Mouse (Mus musculus) MEL (cell line): ENCODE results near the gene P2rx4. TPM values are rescaled to one million over a fixed set of nuclear protein-coding genes. Genes with fewer than 3 reads are reported as not detected.
A peak's percentile ranks its signal among the peaks of the same experiment; 100 is the strongest.

Experiments used
- DNase-seq: peaks from one replicate; pipeline ENCODE4 v3.0.0; 2011; ENCODE audit warnings: low read depth, low spot score
- H3K27ac ChIP-seq: 2 replicates; pipeline ENCODE4 v1.5.1; 2012; ENCODE audit warnings: low read depth, mild to moderate bottlenecking, control low read depth, low read length, moderate library complexity; ENCODE audit not compliant: control insufficient read depth
- H3K27me3 ChIP-seq, 2 experiments: fragments of 150-350 bp in 1 of 2; sonication (generic) in 1 of 2; 2 replicates each; pipeline ENCODE4 v1.6.1; 2012; ENCODE audit warnings: low read length in 2 of 2, mild to moderate bottlenecking in 2 of 2, improper control_type of control experiment in 1 of 2, moderate library complexity in 1 of 2; ENCODE audit not compliant: insufficient read depth in 2 of 2, control insufficient read depth in 1 of 2
- H3K36me3 ChIP-seq, 2 experiments: 2 replicates each; pipeline ENCODE4 v1.6.1; 2012 to 2014; ENCODE audit warnings: low read length in 2 of 2, improper control_type of control experiment in 1 of 2, inconsistent platforms in 1 of 2, mild to moderate bottlenecking in 1 of 2; ENCODE audit not compliant: insufficient read depth in 2 of 2, control insufficient read depth in 1 of 2
- H3K4me1 ChIP-seq, 2 experiments: fragments of 150-350 bp in 1 of 2; sonication (generic) in 1 of 2; 2 replicates each; pipeline ENCODE4 v1.6.1; 2012; ENCODE audit warnings: low read length in 2 of 2, improper control_type of control experiment in 1 of 2, mild to moderate bottlenecking in 1 of 2; ENCODE audit not compliant: insufficient read depth in 2 of 2, control insufficient read depth in 1 of 2
- H3K4me3 ChIP-seq, 2 experiments: fragments of 150-350 bp in 1 of 2; sonication (generic) in 1 of 2; 2 replicates each; pipeline ENCODE4 v1.5.1; 2012; ENCODE audit warnings: low read depth in 2 of 2, low read length in 2 of 2, mild to moderate bottlenecking in 2 of 2, moderate library complexity in 2 of 2, control low read depth in 1 of 2, improper control_type of control experiment in 1 of 2; ENCODE audit not compliant: control insufficient read depth in 1 of 2, insufficient read depth in 1 of 2
- H3K79me2 ChIP-seq: 2 replicates; pipeline ENCODE4 v1.6.1; 2012; ENCODE audit warnings: mild to moderate bottlenecking, low read length, moderate library complexity; ENCODE audit not compliant: control insufficient read depth, poor library complexity, insufficient read depth
- H3K9ac ChIP-seq: 2 replicates; pipeline ENCODE4 v1.6.1; 2012; ENCODE audit warnings: low read depth, mild to moderate bottlenecking, control low read depth, low read length, moderate library complexity; ENCODE audit not compliant: control insufficient read depth, poor library complexity, severe bottlenecking
- H3K9me3 ChIP-seq: fragments of 150-350 bp; sonication (generic); replicated peaks from 2 replicates; pipeline ENCODE4 v1.6.1; 2012; ENCODE audit warnings: mild to moderate bottlenecking, low read length, improper control_type of control experiment, moderate library complexity; ENCODE audit not compliant: insufficient read depth
- BHLHE40 ChIP-seq: IDR thresholded peaks from 2 replicates; pipeline ENCODE4 v1.6.1; 2012; ENCODE audit warnings: low read depth, mild to moderate bottlenecking, inconsistent platforms, low read length, improper control_type of control experiment, borderline replicate concordance
- CHD1 ChIP-seq: IDR thresholded peaks from 2 replicates; pipeline ENCODE4 v1.6.1; 2012; ENCODE audit warnings: low read depth, mild to moderate bottlenecking, inconsistent platforms, low read length, improper control_type of control experiment
- CHD2 ChIP-seq: IDR thresholded peaks from 2 replicates; pipeline ENCODE4 v1.6.1; 2011; ENCODE audit warnings: low read length, improper control_type of control experiment
- CTCF ChIP-seq, 3 experiments: IDR thresholded peaks in 2 of 3; conservative IDR thresholded peaks in 1 of 3; 2 replicates each; pipeline ENCODE4 v1.5.1; 2011 to 2012; ENCODE audit warnings: low read length in 3 of 3, low read depth in 2 of 3, mild to moderate bottlenecking in 2 of 3, improper control_type of control experiment in 1 of 3, inconsistent platforms in 1 of 3, mixed read lengths in 1 of 3, moderate library complexity in 1 of 3; ENCODE audit not compliant: control insufficient read depth in 1 of 3, insufficient read depth in 1 of 3, poor library complexity in 1 of 3, severe bottlenecking in 1 of 3
- E2F4 ChIP-seq: IDR thresholded peaks from 2 replicates; pipeline ENCODE4 v1.6.1; 2011; ENCODE audit warnings: low read depth, low read length, improper control_type of control experiment, borderline replicate concordance
- ELF1 ChIP-seq: IDR thresholded peaks from 2 replicates; pipeline ENCODE4 v1.6.1; 2014; ENCODE audit warnings: low read depth, mild to moderate bottlenecking, inconsistent platforms, low read length, improper control_type of control experiment, moderate library complexity
- EP300 ChIP-seq, 2 experiments: IDR thresholded peaks; 2 replicates each; pipeline ENCODE4 v1.6.1; 2011; ENCODE audit warnings: improper control_type of control experiment in 2 of 2, low read length in 2 of 2, low read depth in 1 of 2, mild to moderate bottlenecking in 1 of 2
- GABPA ChIP-seq: IDR thresholded peaks from 2 replicates; pipeline ENCODE4 v1.6.1; 2012; ENCODE audit warnings: low read depth, mild to moderate bottlenecking, inconsistent platforms, low read length, improper control_type of control experiment, moderate library complexity
- GATA1 ChIP-seq: IDR thresholded peaks from 2 replicates; pipeline ENCODE4 v1.6.1; 2011; ENCODE audit warnings: low read depth, low read length, improper control_type of control experiment
- HCFC1 ChIP-seq: IDR thresholded peaks from 2 replicates; pipeline ENCODE4 v1.6.1; 2012; ENCODE audit warnings: low read depth, mild to moderate bottlenecking, inconsistent platforms, low read length, improper control_type of control experiment, moderate library complexity
- JUND ChIP-seq: IDR thresholded peaks from 2 replicates; pipeline ENCODE4 v1.6.1; 2011; ENCODE audit warnings: low read depth, mild to moderate bottlenecking, improper control_type of control experiment, low read length
- KAT2A ChIP-seq: conservative IDR thresholded peaks from 2 replicates; pipeline ENCODE4 v1.6.1; 2012; ENCODE audit warnings: low read depth, low read length, improper control_type of control experiment, inconsistent platforms
- MAFK ChIP-seq: IDR thresholded peaks from 2 replicates; pipeline ENCODE4 v1.6.1; 2011; ENCODE audit warnings: low read depth, mild to moderate bottlenecking, low read length, improper control_type of control experiment, borderline replicate concordance
- MAX ChIP-seq: IDR thresholded peaks from 2 replicates; pipeline ENCODE4 v1.6.1; 2011; ENCODE audit warnings: low read length, improper control_type of control experiment
- MAZ ChIP-seq: IDR thresholded peaks from 2 replicates; pipeline ENCODE4 v1.6.1; 2012; ENCODE audit warnings: low read depth, mild to moderate bottlenecking, inconsistent platforms, low read length, improper control_type of control experiment
- MEF2A ChIP-seq: IDR thresholded peaks from 2 replicates; pipeline ENCODE4 v1.6.1; 2014; ENCODE audit warnings: low read depth, mild to moderate bottlenecking, inconsistent platforms, low read length, improper control_type of control experiment; ENCODE audit not compliant: poor library complexity, insufficient replicate concordance, severe bottlenecking; ENCODE audit errors: extremely low read depth
- MXI1 ChIP-seq: IDR thresholded peaks from 2 replicates; pipeline ENCODE4 v1.6.1; 2011; ENCODE audit warnings: mild to moderate bottlenecking, low read depth, low read length, improper control_type of control experiment
- MYB ChIP-seq: IDR thresholded peaks from 2 replicates; pipeline ENCODE4 v1.6.1; 2011; ENCODE audit warnings: mild to moderate bottlenecking, low read depth, low read length, improper control_type of control experiment
- MYC ChIP-seq: IDR thresholded peaks from 2 replicates; pipeline ENCODE4 v1.6.1; 2011; ENCODE audit warnings: low read depth, mild to moderate bottlenecking, low read length, improper control_type of control experiment, moderate library complexity
- NELFE ChIP-seq: IDR thresholded peaks from 2 replicates; pipeline ENCODE4 v1.6.1; 2011; ENCODE audit warnings: low read depth, low read length, improper control_type of control experiment
- NRF1 ChIP-seq: IDR thresholded peaks from 2 replicates; pipeline ENCODE4 v1.6.1; 2014; ENCODE audit warnings: low read depth, mild to moderate bottlenecking, inconsistent platforms, low read length, improper control_type of control experiment, moderate library complexity; ENCODE audit not compliant: poor library complexity, insufficient read depth, severe bottlenecking
- POLR2A ChIP-seq, 2 experiments: IDR thresholded peaks; 2 replicates each; pipeline ENCODE4 v1.6.1; 2011 to 2012; ENCODE audit warnings: low read length in 2 of 2, mild to moderate bottlenecking in 2 of 2, control low read depth in 1 of 2, improper control_type of control experiment in 1 of 2, low read depth in 1 of 2, moderate library complexity in 1 of 2; ENCODE audit not compliant: control insufficient read depth in 1 of 2, insufficient read depth in 1 of 2, poor library complexity in 1 of 2
- POLR2AphosphoS2 ChIP-seq: IDR thresholded peaks from 2 replicates; pipeline ENCODE4 v1.6.1; 2011; ENCODE audit warnings: low read length, improper control_type of control experiment
- RCOR1 ChIP-seq: IDR thresholded peaks from 2 replicates; pipeline ENCODE4 v1.6.1; 2012; ENCODE audit warnings: low read depth, mild to moderate bottlenecking, inconsistent platforms, low read length, improper control_type of control experiment
- SIN3A ChIP-seq: IDR thresholded peaks from 2 replicates; pipeline ENCODE4 v1.6.1; 2012; ENCODE audit warnings: low read length, improper control_type of control experiment, inconsistent platforms
- SMC3 ChIP-seq: IDR thresholded peaks from 2 replicates; pipeline ENCODE4 v1.6.1; 2011; ENCODE audit warnings: low read depth, low read length, improper control_type of control experiment
- TAL1 ChIP-seq: IDR thresholded peaks from 2 replicates; pipeline ENCODE4 v1.6.1; 2012; ENCODE audit warnings: mild to moderate bottlenecking, inconsistent platforms, low read length, moderate library complexity, mixed read lengths
- TBP ChIP-seq: IDR thresholded peaks from 2 replicates; pipeline ENCODE4 v1.8.0; 2011; ENCODE audit warnings: low read depth, low read length, improper control_type of control experiment
- TCF12 ChIP-seq: IDR thresholded peaks from 2 replicates; pipeline ENCODE4 v1.6.1; 2014; ENCODE audit warnings: low read depth, mild to moderate bottlenecking, inconsistent platforms, low read length, improper control_type of control experiment, moderate library complexity
- UBTF ChIP-seq: IDR thresholded peaks from 2 replicates; pipeline ENCODE4 v1.6.1; 2012; ENCODE audit warnings: low read depth, mild to moderate bottlenecking, inconsistent platforms, low read length, improper control_type of control experiment, moderate library complexity, borderline replicate concordance; ENCODE audit not compliant: insufficient read depth
- USF1 ChIP-seq: IDR thresholded peaks from 2 replicates; pipeline ENCODE4 v1.6.1; 2014; ENCODE audit warnings: low read depth, mild to moderate bottlenecking, inconsistent platforms, low read length, improper control_type of control experiment, moderate library complexity
- USF2 ChIP-seq, 2 experiments: IDR thresholded peaks; 2 replicates each; pipeline ENCODE4 v1.6.1; 2011 to 2012; ENCODE audit warnings: improper control_type of control experiment in 2 of 2, low read length in 2 of 2, borderline replicate concordance in 1 of 2, inconsistent platforms in 1 of 2, low read depth in 1 of 2, mild to moderate bottlenecking in 1 of 2; ENCODE audit not compliant: insufficient read depth in 1 of 2
- ZC3H11A ChIP-seq: IDR thresholded peaks from 2 replicates; pipeline ENCODE4 v1.6.1; 2012; ENCODE audit warnings: low read depth, mild to moderate bottlenecking, inconsistent platforms, low read length, improper control_type of control experiment
- ZKSCAN1 ChIP-seq: IDR thresholded peaks from 2 replicates; pipeline ENCODE4 v1.6.1; 2012; ENCODE audit warnings: low read depth, mild to moderate bottlenecking, inconsistent platforms, low read length, improper control_type of control experiment, moderate library complexity
- ZMIZ1 ChIP-seq: IDR thresholded peaks from 2 replicates; pipeline ENCODE4 v1.6.1; 2012; ENCODE audit warnings: low read depth, mild to moderate bottlenecking, inconsistent platforms, low read length, improper control_type of control experiment, moderate library complexity
- ZNF384 ChIP-seq: IDR thresholded peaks from 2 replicates; pipeline ENCODE4 v1.6.1; 2012; ENCODE audit warnings: low read depth, mild to moderate bottlenecking, inconsistent platforms, low read length, improper control_type of control experiment
- polyA plus RNA-seq, 2 experiments: library from polyadenylated mRNA; stranded (reverse) in 1 of 2; unstranded in 1 of 2; fragments of >175 nt in 1 of 2; fragments of >200 nt in 1 of 2; gene quantifications; 2 replicates each; pipeline versions ENCODE4 v1.2.1 to v1.2.4; 2012; ENCODE audit warnings: low replicate concordance in 2 of 2, low read depth in 1 of 2; ENCODE audit not compliant: insufficient read length in 2 of 2, insufficient read depth in 1 of 2, missing spikeins in 1 of 2
- total RNA-seq: library from RNA; depleted of rRNA; stranded (reverse); fragments of 300-350 nt; gene quantifications from 2 replicates; pipeline ENCODE4 v1.2.3, GENCODE M21; 2012

The P2rx4 gene
- total and polyA plus RNA-seq, 3 experiments: 15.2 to 30.9 TPM; not detected in 1

DNA sequence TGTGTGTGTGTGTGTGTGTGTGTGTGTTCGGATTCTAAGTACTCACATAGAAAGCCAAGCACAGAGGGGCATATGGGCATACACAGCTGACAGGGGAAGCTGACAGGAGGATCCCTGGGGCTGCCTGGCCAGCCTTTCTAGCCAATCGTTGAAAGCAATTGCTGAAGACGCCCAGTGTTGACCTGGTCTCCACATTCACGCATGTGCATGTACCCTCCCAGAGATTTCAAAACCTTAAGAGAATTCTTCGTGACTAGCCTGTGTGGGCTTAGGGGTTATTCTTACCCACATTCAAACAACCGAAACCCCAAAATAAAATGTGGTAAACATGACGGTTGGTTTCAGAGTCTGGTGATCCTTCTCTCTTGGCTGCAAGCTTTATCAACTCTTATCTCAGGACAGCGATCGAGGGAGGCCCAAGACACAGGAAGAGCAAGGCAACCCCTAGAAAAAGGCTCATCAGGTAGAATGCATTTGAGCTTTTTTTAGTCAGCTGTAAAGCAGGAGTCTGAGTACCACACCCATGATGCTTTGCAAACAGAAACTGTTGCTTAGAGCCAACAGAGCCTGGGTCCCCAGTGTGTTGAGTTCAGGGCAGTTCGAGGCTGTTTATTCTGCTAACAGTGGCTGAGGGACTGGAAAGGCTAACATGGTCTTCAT, 9.2 kb upstream of the P2rx4 start:
- peak overlapping the region; percentile 35 to 45 for H3K4me3 ChIP-seq
- H3K27me3 ChIP-seq: no peaks in the 10 kb centered on the region
- no peaks in the 10 kb centered on the region for H3K9me3 ChIP-seq
- peaks cover 0 to 45% of the 10 kb centered on the region in 2 experiments; a peak in 2 of 4 replicates for H3K36me3 ChIP-seq
- H3K4me1 ChIP-seq: peaks cover 30 to 54% of the 10 kb centered on the region in 2 experiments
- peak overlapping the region; percentile 92 for H3K27ac ChIP-seq
- H3K79me2 ChIP-seq: no peaks in the 10 kb centered on the region; the same call in 1 of the 2 replicates
- peak; percentile 74 for DNase-seq
- H3K9ac ChIP-seq: peak overlapping the region; percentile 63
- TF ChIP-seq HCFC1 (peak; percentile 42; the same call in 1 of the 2 replicates), SIN3A (peak; percentile 47; the same call in 1 of the 2 replicates), BHLHE40 (no peak), EP300 (IDR thresholded peaks at IDR 0.05; ENCODE audit: low read depth in 1 of 2, low read length in 2 of 2) (peak; percentile 69 to 82), TCF12 (peak; percentile 81), ELF1 (no peak), MAX (no peak), JUND (no peak), GATA1 (peak; percentile 79), POLR2A (IDR thresholded peaks at IDR 0.05; ENCODE audit: control insufficient read depth in 1 of 2, insufficient read depth in 1 of 2, low read depth in 1 of 2, low read length in 2 of 2, poor library complexity in 1 of 2) (peak in 1 of 2 experiments; percentile 44; a peak in 2 of 4 replicates), NELFE (no peak), NRF1 (peak; percentile 57), UBTF (no peak), MYB (peak; percentile 70), MXI1 (no peak), POLR2AphosphoS2 (no peak), E2F4 (no peak), MEF2A (peak; percentile 71), RCOR1 (no peak), MYC (no peak; the same call in 1 of the 2 replicates), SMC3 (no peak), MAZ (peak; percentile 58; the same call in 1 of the 2 replicates), ZNF384 (peak; percentile 59), CTCF (IDR thresholded peaks at IDR 0.05 in 2 of 3, conservative IDR thresholded peaks at IDR 0.05 in 1 of 3; ENCODE audit: control insufficient read depth in 1 of 3, insufficient read depth in 1 of 3, low read depth in 2 of 3, low read length in 3 of 3, poor library complexity in 1 of 3, severe bottlenecking in 1 of 3) (no peak), GABPA (no peak), USF2 (IDR thresholded peaks at IDR 0.05; ENCODE audit: borderline replicate concordance in 1 of 2, insufficient read depth in 1 of 2, low read depth in 1 of 2, low read length in 2 of 2) (no peak), ZC3H11A (no peak), CHD2 (no peak; the same call in 1 of the 2 replicates), USF1 (no peak), TBP (no peak), TAL1 (no peak), KAT2A (no peak), MAFK (no peak), ZMIZ1 (0 out of 2 replicates have a peak, but pooled peaks have one; percentile 5), ZKSCAN1 (no peak), CHD1 (no peak)
